Mouse (Mus musculus): ENCODE data around the gene Syt14. TPM values are rescaled to one million over a fixed set of nuclear protein-coding genes. Genes with fewer than 3 reads are reported as not detected.

The Syt14 gene
- polyA plus RNA-seq, 1 experiment = 0.86 TPM

DNA sequence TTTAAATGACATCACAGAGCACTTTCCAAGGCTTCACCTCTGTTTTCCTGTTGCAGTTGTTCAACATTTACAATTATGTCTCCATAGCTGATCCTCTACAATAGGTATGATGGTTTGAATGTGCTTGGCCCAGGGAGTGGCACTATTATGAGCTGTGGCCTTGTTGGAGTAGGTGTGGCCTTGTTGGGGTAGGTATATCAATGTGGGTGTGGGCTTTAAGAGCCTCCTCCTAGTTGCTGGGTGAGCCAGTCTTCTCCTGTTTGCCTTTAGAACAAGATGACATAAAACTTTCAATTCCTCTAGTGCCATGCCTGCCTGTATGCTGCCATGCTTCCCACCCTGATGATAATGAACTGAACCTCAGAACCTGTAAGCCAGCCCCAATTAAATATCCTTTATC is 42.1 kb downstream of the Syt14 start:
- no peak for TF ChIP-seq POLR2A (IDR thresholded peaks at IDR 0.05; ENCODE audit: control insufficient read depth, low read depth, low read length)
- no peak for TF ChIP-seq CTCF (IDR thresholded peaks at IDR 0.05; ENCODE audit: control insufficient read depth, insufficient read depth, insufficient replicate concordance, low read depth, low read length)

GRCm38 (mm10) chr1:192987203-192987602 is 48.4 kb downstream of the Syt14 start:
- TF ChIP-seq POLR2A (IDR thresholded peaks at IDR 0.05; ENCODE audit: control insufficient read depth, low read depth, low read length) (no peak), CTCF (IDR thresholded peaks at IDR 0.05; ENCODE audit: control insufficient read depth, insufficient read depth, insufficient replicate concordance, low read depth, low read length) (no peak)
- no peaks in the 10 kb centered on the region for H3K36me3 ChIP-seq (ENCODE audit: control insufficient read depth, insufficient read depth, low read length)
- no peaks in the 10 kb centered on the region for H3K27me3 ChIP-seq (ENCODE audit: control insufficient read depth, insufficient read depth, low read length)

More for the DNA sequence above, 42.1 kb downstream of the Syt14 start:
- H3K27me3 ChIP-seq (ENCODE audit: control insufficient read depth, insufficient read depth, low read length) = no peaks in the 10 kb centered on the region
- H3K36me3 ChIP-seq (ENCODE audit: control insufficient read depth, insufficient read depth, low read length) = no peaks in the 10 kb centered on the region
- no peaks in the 10 kb centered on the region for H3K4me1 ChIP-seq (ENCODE audit: control insufficient read depth, insufficient read depth, low read length)
- H3K27ac ChIP-seq (ENCODE audit: control insufficient read depth, insufficient read depth, low read depth, low read length) = no peak overlapping the region
- H3K4me3 ChIP-seq (ENCODE audit: control insufficient read depth, low read depth, low read length) = no peak overlapping the region

DNA sequence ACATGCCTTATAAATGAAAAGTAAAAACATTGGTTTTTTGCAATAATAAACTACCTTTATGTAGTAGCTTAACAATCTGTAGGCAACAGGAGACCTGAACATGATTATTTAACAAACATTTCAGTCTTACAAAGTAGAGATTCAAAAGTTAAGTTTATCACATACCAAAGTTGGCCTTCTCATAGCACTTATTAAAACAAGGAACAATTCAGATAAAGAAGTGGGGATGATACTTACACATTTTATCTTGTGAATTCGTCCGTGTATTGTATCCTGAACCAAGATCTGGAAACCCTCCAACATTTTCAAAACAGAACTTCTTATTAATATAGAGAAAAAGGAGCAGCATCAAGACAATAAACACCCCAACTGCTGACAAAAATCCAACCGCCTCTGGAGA is 49.1 kb downstream of the Syt14 start:
- Histone ChIP-seq H3K27ac (ENCODE audit: control insufficient read depth, insufficient read depth, low read depth, low read length) (no peak overlapping the region), H3K36me3 (ENCODE audit: control insufficient read depth, insufficient read depth, low read length) (no peaks in the 10 kb centered on the region), H3K4me3 (ENCODE audit: control insufficient read depth, low read depth, low read length) (no peak overlapping the region), H3K4me1 (ENCODE audit: control insufficient read depth, insufficient read depth, low read length) (no peaks in the 10 kb centered on the region), H3K27me3 (ENCODE audit: control insufficient read depth, insufficient read depth, low read length) (no peaks in the 10 kb centered on the region)
- no peak for TF ChIP-seq POLR2A (IDR thresholded peaks at IDR 0.05; ENCODE audit: control insufficient read depth, low read depth, low read length)
- no peak for TF ChIP-seq CTCF (IDR thresholded peaks at IDR 0.05; ENCODE audit: control insufficient read depth, insufficient read depth, insufficient replicate concordance, low read depth, low read length)

More at GRCm38 (mm10) chr1:192987203-192987602, 48.4 kb downstream of the Syt14 start:
- Histone ChIP-seq H3K4me1 (ENCODE audit: control insufficient read depth, insufficient read depth, low read length) (no peaks in the 10 kb centered on the region), H3K4me3 (ENCODE audit: control insufficient read depth, low read depth, low read length) (no peak overlapping the region), H3K27ac (ENCODE audit: control insufficient read depth, insufficient read depth, low read depth, low read length) (no peak overlapping the region)

GRCm38 (mm10) chr1:192984333-192984732 is 51.2 kb downstream of the Syt14 start:
- no peaks in the 10 kb centered on the region for H3K4me1 ChIP-seq (ENCODE audit: control insufficient read depth, insufficient read depth, low read length)
- no peaks in the 10 kb centered on the region for H3K27me3 ChIP-seq (ENCODE audit: control insufficient read depth, insufficient read depth, low read length)
- TF ChIP-seq POLR2A (IDR thresholded peaks at IDR 0.05; ENCODE audit: control insufficient read depth, low read depth, low read length) (no peak), CTCF (IDR thresholded peaks at IDR 0.05; ENCODE audit: control insufficient read depth, insufficient read depth, insufficient replicate concordance, low read depth, low read length) (no peak)
- H3K4me3 ChIP-seq (ENCODE audit: control insufficient read depth, low read depth, low read length) = no peak overlapping the region
- no peaks in the 10 kb centered on the region for H3K36me3 ChIP-seq (ENCODE audit: control insufficient read depth, insufficient read depth, low read length)
- H3K27ac ChIP-seq (ENCODE audit: control insufficient read depth, insufficient read depth, low read depth, low read length) = no peak overlapping the region

DNA sequence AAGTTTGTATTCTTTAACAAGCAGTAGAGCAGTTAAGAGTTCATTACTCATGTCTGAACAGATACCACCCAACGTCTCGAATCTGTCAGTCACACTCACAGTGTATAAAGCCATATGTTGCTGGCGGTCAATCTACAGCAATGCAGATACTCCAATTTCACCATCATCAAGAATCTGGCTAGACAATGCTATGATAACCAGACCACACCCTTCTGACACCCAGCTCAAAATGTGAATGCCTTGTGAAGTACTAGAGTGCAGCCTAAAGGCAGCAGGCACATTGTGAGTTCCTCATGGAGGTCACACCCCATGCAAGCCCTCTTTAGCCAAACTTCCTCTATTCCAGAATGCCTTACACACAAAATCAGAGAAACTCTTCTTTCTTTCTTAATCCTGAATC is 53.9 kb downstream of the Syt14 start:
- no peaks in the 10 kb centered on the region for H3K27me3 ChIP-seq (ENCODE audit: control insufficient read depth, insufficient read depth, low read length)
- H3K4me1 ChIP-seq (ENCODE audit: control insufficient read depth, insufficient read depth, low read length) = no peaks in the 10 kb centered on the region
- H3K36me3 ChIP-seq (ENCODE audit: control insufficient read depth, insufficient read depth, low read length) = no peaks in the 10 kb centered on the region
- H3K27ac ChIP-seq (ENCODE audit: control insufficient read depth, insufficient read depth, low read depth, low read length) = no peak overlapping the region
- TF ChIP-seq POLR2A (IDR thresholded peaks at IDR 0.05; ENCODE audit: control insufficient read depth, low read depth, low read length) (no peak), CTCF (IDR thresholded peaks at IDR 0.05; ENCODE audit: control insufficient read depth, insufficient read depth, insufficient replicate concordance, low read depth, low read length) (no peak)
- H3K4me3 ChIP-seq (ENCODE audit: control insufficient read depth, low read depth, low read length) = no peak overlapping the region

- no peak overlapping the region for H3K4me3 ChIP-seq (ENCODE audit: control insufficient read depth, low read depth, low read length)
- TF ChIP-seq CTCF (IDR thresholded peaks at IDR 0.05; ENCODE audit: control insufficient read depth, insufficient read depth, insufficient replicate concordance, low read depth, low read length) (no peak), POLR2A (IDR thresholded peaks at IDR 0.05; ENCODE audit: control insufficient read depth, low read depth, low read length) (no peak)
- no peak overlapping the region for H3K27ac ChIP-seq (ENCODE audit: control insufficient read depth, insufficient read depth, low read depth, low read length)
- no peaks in the 10 kb centered on the region for H3K4me1 ChIP-seq (ENCODE audit: control insufficient read depth, insufficient read depth, low read length)
- no peaks in the 10 kb centered on the region for H3K27me3 ChIP-seq (ENCODE audit: control insufficient read depth, insufficient read depth, low read length)
- H3K36me3 ChIP-seq (ENCODE audit: control insufficient read depth, insufficient read depth, low read length) = no peaks in the 10 kb centered on the region
Observed at GRCm38 (mm10) chr1:192981120-192981519, 54.5 kb downstream of the Syt14 start.

DNA sequence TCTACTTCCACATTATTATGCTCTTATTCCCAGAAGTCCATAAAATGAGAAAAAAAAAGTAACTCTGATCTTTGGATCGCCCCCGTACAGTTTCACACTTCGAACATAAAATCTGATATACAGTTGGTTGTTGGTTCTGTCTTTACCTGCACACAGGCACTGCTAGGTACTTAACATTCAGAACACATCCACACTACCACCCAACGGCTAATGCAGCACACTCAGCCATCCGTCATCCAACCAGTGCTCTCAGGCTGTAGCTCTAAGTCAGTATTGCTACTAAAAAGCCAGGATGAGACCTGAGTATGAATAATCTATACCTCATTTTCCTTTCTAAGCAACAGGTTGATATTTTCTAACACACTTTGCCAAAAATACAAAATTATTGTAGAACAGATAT is 73.3 kb downstream of the Syt14 start:
- no peaks in the 10 kb centered on the region for H3K27me3 ChIP-seq (ENCODE audit: control insufficient read depth, insufficient read depth, low read length)
- no peak for TF ChIP-seq POLR2A (IDR thresholded peaks at IDR 0.05; ENCODE audit: control insufficient read depth, low read depth, low read length)
- no peak for TF ChIP-seq CTCF (IDR thresholded peaks at IDR 0.05; ENCODE audit: control insufficient read depth, insufficient read depth, insufficient replicate concordance, low read depth, low read length)
- H3K4me1 ChIP-seq (ENCODE audit: control insufficient read depth, insufficient read depth, low read length) = no peaks in the 10 kb centered on the region
- H3K36me3 ChIP-seq (ENCODE audit: control insufficient read depth, insufficient read depth, low read length) = no peaks in the 10 kb centered on the region
- H3K27ac ChIP-seq (ENCODE audit: control insufficient read depth, insufficient read depth, low read depth, low read length) = no peak overlapping the region
- no peak overlapping the region for H3K4me3 ChIP-seq (ENCODE audit: control insufficient read depth, low read depth, low read length)

- Histone ChIP-seq H3K4me3 (ENCODE audit: control insufficient read depth, low read depth, low read length) (no peak overlapping the region), H3K36me3 (ENCODE audit: control insufficient read depth, insufficient read depth, low read length) (no peaks in the 10 kb centered on the region), H3K4me1 (ENCODE audit: control insufficient read depth, insufficient read depth, low read length) (no peaks in the 10 kb centered on the region), H3K27me3 (ENCODE audit: control insufficient read depth, insufficient read depth, low read length) (no peaks in the 10 kb centered on the region), H3K27ac (ENCODE audit: control insufficient read depth, insufficient read depth, low read depth, low read length) (no peak overlapping the region)
- TF ChIP-seq POLR2A (IDR thresholded peaks at IDR 0.05; ENCODE audit: control insufficient read depth, low read depth, low read length) = no peak
- TF ChIP-seq CTCF (IDR thresholded peaks at IDR 0.05; ENCODE audit: control insufficient read depth, insufficient read depth, insufficient replicate concordance, low read depth, low read length) = no peak
Observed at GRCm38 (mm10) chr1:192947839-192948173, 87.8 kb downstream of the Syt14 start.

All from testis, adult 2 months (tissue).